Mouse (Mus musculus) CH12.LX (cell line): ENCODE measurements at regions not wholly inside any gene's neighbourhood (a gene's known extent, or its start where the extent isn't known, plus 50 kb on each side); places are given as distances from the start of the nearest gene placed in this dataset.

Experiments used
- DNase-seq: peaks from one replicate; pipeline ENCODE4 v3.0.0-alpha.2; 2013; ENCODE audit errors: extremely low read depth
- H3K27ac ChIP-seq: 2 replicates; pipeline ENCODE4 v1.5.1; 2012; ENCODE audit warnings: low read depth, mild to moderate bottlenecking, control low read depth, moderate library complexity; ENCODE audit not compliant: insufficient read depth
- H3K27me3 ChIP-seq: replicated peaks from 2 replicates; pipeline ENCODE3; 2012; ENCODE audit warnings: inconsistent platforms
- H3K36me3 ChIP-seq, 2 experiments: replicated peaks in 1 of 2; 2 replicates each; pipeline versions ENCODE3 to v1.6.1; 2012; ENCODE audit warnings: inconsistent platforms in 1 of 2, low read length in 1 of 2, mild to moderate bottlenecking in 1 of 2, mixed read lengths in 1 of 2, moderate library complexity in 1 of 2; ENCODE audit not compliant: control insufficient read depth in 1 of 2, insufficient read depth in 1 of 2
- H3K4me1 ChIP-seq, 2 experiments: 2 replicates each; pipeline ENCODE4 v1.6.1; 2012; ENCODE audit warnings: inconsistent platforms in 1 of 2, moderate library complexity in 1 of 2; ENCODE audit not compliant: insufficient read depth in 2 of 2, control insufficient read depth in 1 of 2
- H3K4me2 ChIP-seq: 2 replicates; pipeline ENCODE4 v1.6.1; 2012; ENCODE audit warnings: low read depth, mild to moderate bottlenecking, control low read depth; ENCODE audit not compliant: poor library complexity, insufficient read depth, severe bottlenecking
- H3K4me3 ChIP-seq, 3 experiments: fragments of 150-350 bp in 1 of 3; sonication (generic) in 1 of 3; replicated peaks in 1 of 3; 2 replicates each; pipeline versions ENCODE3 to v1.5.1; 2011 to 2012; ENCODE audit warnings: low read depth in 2 of 3, low read length in 2 of 3, mild to moderate bottlenecking in 2 of 3, moderate library complexity in 2 of 3, control low read depth in 1 of 3, improper control_type of control experiment in 1 of 3, inconsistent platforms in 1 of 3, mixed read lengths in 1 of 3; ENCODE audit not compliant: poor library complexity in 1 of 3
- H3K79me2 ChIP-seq: replicated peaks from 2 replicates; pipeline ENCODE4 v1.6.1; 2012; ENCODE audit warnings: mild to moderate bottlenecking, moderate library complexity; ENCODE audit not compliant: control insufficient read depth, poor library complexity, insufficient read depth, severe bottlenecking; ENCODE audit errors: extremely low read depth
- H3K9ac ChIP-seq: 2 replicates; pipeline ENCODE4 v1.6.1; 2012; ENCODE audit warnings: low read depth, mild to moderate bottlenecking, control low read depth, moderate library complexity; ENCODE audit not compliant: insufficient read depth
- H3K9me3 ChIP-seq: replicated peaks from 2 replicates; pipeline ENCODE3; 2012; ENCODE audit warnings: low read length, inconsistent platforms, mixed read lengths
- BHLHE40 ChIP-seq: IDR thresholded peaks from 2 replicates; pipeline ENCODE4 v1.6.1; 2011; ENCODE audit warnings: mild to moderate bottlenecking, low read depth, low read length, improper control_type of control experiment
- CHD1 ChIP-seq: IDR thresholded peaks from 2 replicates; pipeline ENCODE4 v1.6.1; 2012; ENCODE audit warnings: low read depth, low read length, improper control_type of control experiment, inconsistent platforms
- CHD2 ChIP-seq: IDR thresholded peaks from 2 replicates; pipeline ENCODE4 v1.6.1; 2011; ENCODE audit warnings: low read length, improper control_type of control experiment
- CTCF ChIP-seq, 2 experiments: IDR thresholded peaks in 1 of 2; conservative IDR thresholded peaks in 1 of 2; 2 replicates each; pipeline ENCODE4 v1.5.1; 2011 to 2012; ENCODE audit warnings: low read depth in 2 of 2, low read length in 2 of 2, improper control_type of control experiment in 1 of 2, inconsistent platforms in 1 of 2, mild to moderate bottlenecking in 1 of 2, moderate library complexity in 1 of 2
- E2F4 ChIP-seq: IDR thresholded peaks from 2 replicates; pipeline ENCODE4 v1.6.1; 2011; ENCODE audit warnings: low read depth, low read length, improper control_type of control experiment; ENCODE audit not compliant: insufficient replicate concordance
- EP300 ChIP-seq: IDR thresholded peaks from 2 replicates; pipeline ENCODE4 v1.6.1; 2011; ENCODE audit warnings: low read length, improper control_type of control experiment
- ETS1 ChIP-seq: conservative IDR thresholded peaks from 2 replicates; pipeline ENCODE4 v1.6.1; 2012; ENCODE audit warnings: low read depth, mild to moderate bottlenecking, inconsistent platforms, low read length, improper control_type of control experiment, moderate library complexity
- GABPA ChIP-seq: IDR thresholded peaks from 2 replicates; pipeline ENCODE4 v1.6.1; 2012; ENCODE audit warnings: low read depth, low read length, improper control_type of control experiment, inconsistent platforms; ENCODE audit not compliant: insufficient replicate concordance
- HCFC1 ChIP-seq: IDR thresholded peaks from 2 replicates; pipeline ENCODE4 v1.6.1; 2012; ENCODE audit warnings: low read depth, mild to moderate bottlenecking, inconsistent platforms, low read length, improper control_type of control experiment
- IRF4 ChIP-seq: IDR thresholded peaks from 2 replicates; pipeline ENCODE4 v1.6.1; 2014; ENCODE audit warnings: low read depth, mild to moderate bottlenecking, inconsistent platforms, low read length, improper control_type of control experiment
- JUND ChIP-seq: conservative IDR thresholded peaks from 2 replicates; pipeline ENCODE4 v1.6.1; 2011; ENCODE audit warnings: low read depth, low read length, improper control_type of control experiment
- KAT2A ChIP-seq: IDR thresholded peaks from 2 replicates; pipeline ENCODE4 v1.6.1; 2012; ENCODE audit warnings: low read length, improper control_type of control experiment, inconsistent platforms; ENCODE audit not compliant: insufficient replicate concordance
- MAFK ChIP-seq: IDR thresholded peaks from 2 replicates; pipeline ENCODE4 v1.6.1; 2011; ENCODE audit warnings: low read length, improper control_type of control experiment; ENCODE audit not compliant: insufficient replicate concordance
- MAX ChIP-seq: IDR thresholded peaks from 2 replicates; pipeline ENCODE4 v1.6.1; 2011; ENCODE audit warnings: low read length, improper control_type of control experiment
- MAZ ChIP-seq: IDR thresholded peaks from 2 replicates; pipeline ENCODE4 v1.6.1; 2012; ENCODE audit warnings: low read depth, mild to moderate bottlenecking, inconsistent platforms, low read length, improper control_type of control experiment, moderate library complexity
- NELFE ChIP-seq: IDR thresholded peaks from 2 replicates; pipeline ENCODE4 v1.6.1; 2011; ENCODE audit warnings: low read depth, low read length, improper control_type of control experiment
- PAX5 ChIP-seq: IDR thresholded peaks from 2 replicates; pipeline ENCODE4 v1.6.1; 2012; ENCODE audit warnings: low read length, inconsistent platforms, mixed read lengths
- RCOR1 ChIP-seq: conservative IDR thresholded peaks from 2 replicates; pipeline ENCODE4 v1.6.1; 2012; ENCODE audit warnings: low read depth, mild to moderate bottlenecking, inconsistent platforms, low read length, improper control_type of control experiment
- TCF12 ChIP-seq: IDR thresholded peaks from 2 replicates; pipeline ENCODE4 v1.6.1; 2014; ENCODE audit warnings: low read depth, mild to moderate bottlenecking, inconsistent platforms, low read length, improper control_type of control experiment
- USF1 ChIP-seq: IDR thresholded peaks from 2 replicates; pipeline ENCODE4 v1.6.1; 2014; ENCODE audit warnings: low read depth, mild to moderate bottlenecking, inconsistent platforms, low read length, improper control_type of control experiment
- USF2 ChIP-seq: conservative IDR thresholded peaks from 2 replicates; pipeline ENCODE4 v1.6.1; 2011; ENCODE audit warnings: low read depth, low read length, improper control_type of control experiment
- ZC3H11A ChIP-seq: IDR thresholded peaks from 2 replicates; pipeline ENCODE4 v1.6.1; 2012; ENCODE audit warnings: low read depth, mild to moderate bottlenecking, inconsistent platforms, low read length, improper control_type of control experiment
- ZKSCAN1 ChIP-seq: IDR thresholded peaks from 2 replicates; pipeline ENCODE4 v1.6.1; 2012; ENCODE audit warnings: low read depth, inconsistent platforms, low read length, improper control_type of control experiment, borderline replicate concordance
- ZMIZ1 ChIP-seq: IDR thresholded peaks from 2 replicates; pipeline ENCODE4 v1.6.1; 2012; ENCODE audit warnings: low read depth, mild to moderate bottlenecking, inconsistent platforms, low read length, improper control_type of control experiment
- ZNF384 ChIP-seq: IDR thresholded peaks from 2 replicates; pipeline ENCODE4 v1.6.1; 2012; ENCODE audit warnings: low read depth, low read length, improper control_type of control experiment, inconsistent platforms
- dilution Hi-C: fragments of 300-500 bp; cut with MboI; formaldehyde crosslinking; loops from 2 replicates; pipeline ENCODE4 v1.14.3; 2020; ENCODE audit warnings: low sequenced_read_pairs; ENCODE audit not compliant: extremely low pct_unique_long_range_greater_than_20kb, extremely low pct_ligation_motif_present
- in situ Hi-C: fragments of 300-500 bp; cut with MboI; formaldehyde crosslinking; loops from 3 replicates; pipeline ENCODE4 v1.14.3; 2019; ENCODE audit warnings: low sequenced_read_pairs, low pct_ligation_motif_present, low pct_unique_long_range_greater_than_20kb, mixed read lengths

- dilution Hi-C loops (no loop called here), in situ Hi-C loops (no loop called here)
- Histone ChIP-seq H3K27me3 (no peaks in the 10 kb centered on the region), H3K27ac (no peak overlapping the region), H3K79me2 (no peaks in the 10 kb centered on the region), H3K36me3 (no peaks in the 10 kb centered on the region), H3K9ac (no peak overlapping the region), H3K9me3 (no peaks in the 10 kb centered on the region), H3K4me3 (no peak overlapping the region), H3K4me1 (no peaks in the 10 kb centered on the region), H3K4me2 (no peak overlapping the region)
- no peak for DNase-seq
- TF ChIP-seq EP300 (no peak), ZNF384 (no peak), CHD1 (no peak), E2F4 (no peak), NELFE (no peak), ZC3H11A (no peak), KAT2A (no peak), CHD2 (no peak), USF1 (no peak), JUND (no peak), BHLHE40 (no peak), TCF12 (no peak), ZMIZ1 (no peak), IRF4 (no peak), MAZ (no peak), PAX5 (no peak)
Measured at GRCm38 (mm10) chr9:31657612-31658011, 193.3 kb upstream of the Tmem45b start.

GRCm38 (mm10) chr9:31656676-31657075 is 192.4 kb upstream of the Tmem45b start:
- dilution Hi-C loops (no loop called here), in situ Hi-C loops (no loop called here)
- H3K9ac ChIP-seq: no peak overlapping the region
- no peaks in the 10 kb centered on the region for H3K36me3 ChIP-seq
- H3K4me3 ChIP-seq: no peak overlapping the region
- H3K27me3 ChIP-seq: no peaks in the 10 kb centered on the region
- H3K4me1 ChIP-seq: no peaks in the 10 kb centered on the region
- no peaks in the 10 kb centered on the region for H3K79me2 ChIP-seq
- no peaks in the 10 kb centered on the region for H3K9me3 ChIP-seq
- TF ChIP-seq MAX (no peak), ETS1 (no peak), ZKSCAN1 (no peak), USF1 (no peak), RCOR1 (no peak), CTCF (conservative IDR thresholded peaks at IDR 0.05 in 1 of 2, IDR thresholded peaks at IDR 0.05 in 1 of 2; ENCODE audit: low read depth in 2 of 2, low read length in 2 of 2) (no peak), USF2 (no peak), MAFK (no peak), GABPA (no peak), HCFC1 (no peak), PAX5 (no peak)
- H3K4me2 ChIP-seq: no peak overlapping the region
- DNase-seq: no peak
- no peak overlapping the region for H3K27ac ChIP-seq
